Mouse (Mus musculus) CH12F3 (cell line): ENCODE results near the gene Ppif.

Experiments
- in situ Hi-C: fragments of 300-500 bp; cut with MboI; formaldehyde crosslinking; loops from 2 replicates; pipeline ENCODE4 v1.14.3; 2020; ENCODE audit warnings: low sequenced_read_pairs

Gene Ppif

GRCm38 (mm10) chr14:25694569-25694897 is 579 bp downstream of the Ppif start:
- in situ Hi-C loops: no loop called here

DNA sequence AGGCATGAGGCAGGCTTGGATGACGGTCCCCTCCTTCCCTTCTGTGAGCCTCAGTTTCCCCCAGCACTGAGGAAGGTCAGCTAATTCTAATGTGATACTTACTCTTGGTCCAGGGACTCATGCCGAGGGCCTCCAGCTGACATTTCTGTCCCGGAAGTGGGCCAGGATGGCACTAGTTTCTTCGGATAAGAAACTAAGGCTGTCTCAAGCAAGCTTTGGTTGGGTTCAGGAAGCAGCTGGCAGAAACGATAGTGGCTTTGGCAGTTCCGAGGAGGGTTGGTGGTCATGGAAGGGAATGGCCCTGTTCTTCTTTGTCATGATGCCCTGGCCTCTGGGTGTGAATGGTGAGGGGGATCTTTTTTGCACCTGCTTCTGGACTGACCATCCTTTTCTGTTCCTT is 1.1 kb downstream of the Ppif start:
- in situ Hi-C loops: no loop called here

- in situ Hi-C loops: no loop called here
Observed at GRCm38 (mm10) chr14:25696356-25696755, 2.4 kb downstream of the Ppif start.

- in situ Hi-C loops: no loop called here
Observed at GRCm38 (mm10) chr14:25701986-25702385, 8.0 kb downstream of the Ppif start.

DNA sequence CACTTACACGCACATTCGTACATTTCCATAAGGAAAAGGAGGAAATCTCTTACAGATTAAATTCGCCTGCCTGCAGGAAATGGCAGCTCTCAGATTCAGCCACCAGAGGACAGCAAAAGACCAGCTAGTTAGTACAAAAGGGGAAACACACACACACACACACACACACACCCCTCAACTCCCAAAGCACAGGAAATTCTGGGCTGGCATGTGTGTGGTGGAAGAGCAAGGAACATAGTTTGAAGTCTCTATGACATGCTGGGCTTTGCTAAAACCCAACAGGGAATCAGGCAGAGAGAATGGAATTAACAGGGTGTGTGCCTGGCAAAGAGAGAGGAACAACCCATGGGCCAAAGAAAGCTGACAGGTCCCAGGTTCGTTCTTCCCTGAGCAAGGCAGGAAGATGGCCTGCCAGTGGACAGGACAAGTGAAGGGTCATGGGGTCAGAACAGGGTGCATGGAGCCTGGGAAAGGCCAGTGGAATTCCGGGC is 13.8 kb downstream of the Ppif start:
- in situ Hi-C loops: no loop called here

DNA sequence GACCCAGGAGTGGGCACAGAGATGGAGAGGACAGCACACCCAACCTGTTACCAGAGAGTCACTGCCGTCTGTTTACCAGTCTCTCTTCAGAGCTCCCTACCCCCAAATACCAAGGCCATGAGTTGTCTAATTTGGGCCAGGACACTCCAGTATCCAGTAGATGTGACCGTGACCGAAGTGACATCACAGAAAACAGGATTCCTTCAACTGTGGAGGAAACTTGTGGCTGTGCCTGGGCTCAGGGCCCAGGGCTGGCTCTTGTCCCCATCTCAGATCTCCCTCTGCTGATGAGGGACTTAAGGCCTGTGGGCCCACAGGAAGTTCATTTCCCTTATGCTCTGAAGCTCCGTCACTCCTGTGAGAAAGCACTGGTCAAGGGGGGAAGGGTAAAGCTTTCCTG is 14.5 kb downstream of the Ppif start:
- in situ Hi-C loops: no loop called here

- in situ Hi-C loops: no loop called here
Observed at GRCm38 (mm10) chr14:25708917-25709316, 15.0 kb downstream of the Ppif start.

DNA sequence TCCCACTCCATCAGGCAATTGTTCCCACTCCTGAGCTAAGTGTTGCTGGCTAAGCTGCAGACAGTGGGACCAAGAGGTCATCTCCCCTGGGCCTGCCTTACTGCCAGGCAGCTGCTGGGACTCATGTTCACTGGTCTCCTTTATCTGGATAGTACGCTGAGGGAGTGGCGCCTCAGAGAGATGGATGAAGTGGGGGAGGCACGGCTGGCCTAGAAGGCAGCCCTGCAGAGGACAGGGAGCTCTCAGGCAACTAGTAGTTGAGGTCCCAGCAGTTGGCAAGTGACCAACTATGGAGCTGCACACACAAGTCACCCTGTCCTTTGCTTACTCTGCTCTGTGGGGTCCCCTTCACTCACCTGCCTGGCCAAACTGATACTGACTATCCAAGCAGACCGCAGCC is 16.1 kb downstream of the Ppif start:
- in situ Hi-C loops: no loop called here

- in situ Hi-C loops: no loop called here
Observed at GRCm38 (mm10) chr14:25710681-25711080, 16.7 kb downstream of the Ppif start.

GRCm38 (mm10) chr14:25711177-25711576 is 17.2 kb downstream of the Ppif start:
- in situ Hi-C loops: no loop called here

DNA sequence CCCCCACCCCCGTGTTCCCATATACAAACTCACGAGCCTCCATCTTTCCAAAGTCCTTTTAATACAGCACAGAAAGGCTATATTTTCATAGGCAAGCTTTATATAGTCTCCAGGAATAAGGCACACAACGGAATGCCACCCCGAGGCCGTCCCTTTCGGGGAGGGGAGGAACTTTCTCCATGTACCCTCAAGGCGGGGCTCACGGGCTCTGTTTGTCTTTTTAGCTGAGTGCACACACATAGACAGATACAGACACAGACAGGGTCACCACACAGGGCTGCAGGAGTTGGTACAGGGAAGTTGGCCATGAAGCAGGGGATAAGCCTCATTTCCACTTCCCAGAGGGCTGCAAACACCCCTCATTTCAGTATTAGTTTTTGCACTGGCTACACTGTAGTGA is 17.6 kb downstream of the Ppif start:
- in situ Hi-C loops: no loop called here

DNA sequence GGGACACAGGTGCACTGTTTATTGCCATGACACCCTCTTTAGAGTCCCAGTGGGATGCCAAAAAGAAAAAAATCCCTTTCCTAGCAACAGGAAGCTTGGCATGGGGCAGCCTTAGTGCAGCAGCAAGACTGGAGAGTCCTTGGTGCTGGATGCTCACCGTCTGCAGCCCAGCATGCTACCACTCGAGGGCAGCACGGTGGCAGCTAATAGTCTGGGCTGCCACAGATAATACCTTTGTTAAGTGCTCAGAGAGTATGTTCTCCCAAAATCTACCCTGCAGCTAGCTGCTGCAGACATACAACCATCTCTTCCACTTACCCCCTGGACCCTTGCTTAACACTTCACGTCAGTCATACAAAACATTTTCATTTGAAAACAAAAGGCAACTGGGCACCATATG is 19.5 kb downstream of the Ppif start:
- in situ Hi-C loops: no loop called here

DNA sequence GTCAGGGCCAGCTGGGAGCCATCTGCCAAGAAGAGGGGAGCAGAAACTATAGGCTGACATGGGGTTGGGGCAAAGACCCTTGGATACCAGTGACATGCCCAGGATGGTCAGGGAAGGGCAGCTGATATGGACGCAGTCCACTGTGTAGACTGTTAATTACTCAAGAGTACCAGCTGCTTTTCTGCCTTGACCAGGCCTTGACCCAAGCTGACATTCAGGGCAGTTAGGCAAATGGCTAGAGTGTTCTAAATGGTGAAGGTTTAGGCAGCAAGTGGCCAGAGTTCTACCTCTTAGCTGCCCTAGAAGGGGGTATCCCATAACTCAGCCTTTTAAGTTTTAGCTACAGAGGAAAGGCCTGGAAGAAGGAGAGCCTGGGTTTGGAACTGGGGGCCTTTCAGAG is 22.6 kb downstream of the Ppif start:
- in situ Hi-C loops: no loop called here

DNA sequence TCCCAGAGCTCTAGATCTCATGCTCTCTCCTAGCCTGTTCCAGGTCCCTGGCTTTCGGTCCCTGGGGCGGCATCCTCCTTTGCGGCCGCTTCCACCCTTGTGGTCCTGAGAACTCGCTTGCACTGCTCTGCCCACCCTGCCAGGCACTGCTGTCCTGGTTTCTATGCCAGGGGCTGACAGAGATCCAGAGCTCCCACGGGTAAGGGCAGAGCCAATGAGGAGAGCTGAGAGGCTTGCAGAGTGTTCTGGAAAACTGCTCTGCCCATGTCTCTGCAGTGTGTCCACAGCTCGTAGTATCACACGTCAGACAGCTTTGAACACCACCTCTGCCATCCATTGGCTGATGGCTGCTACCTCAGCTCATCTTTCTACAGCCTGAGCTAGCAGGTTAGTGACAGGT is 23.8 kb downstream of the Ppif start:
- in situ Hi-C loops: no loop called here

DNA sequence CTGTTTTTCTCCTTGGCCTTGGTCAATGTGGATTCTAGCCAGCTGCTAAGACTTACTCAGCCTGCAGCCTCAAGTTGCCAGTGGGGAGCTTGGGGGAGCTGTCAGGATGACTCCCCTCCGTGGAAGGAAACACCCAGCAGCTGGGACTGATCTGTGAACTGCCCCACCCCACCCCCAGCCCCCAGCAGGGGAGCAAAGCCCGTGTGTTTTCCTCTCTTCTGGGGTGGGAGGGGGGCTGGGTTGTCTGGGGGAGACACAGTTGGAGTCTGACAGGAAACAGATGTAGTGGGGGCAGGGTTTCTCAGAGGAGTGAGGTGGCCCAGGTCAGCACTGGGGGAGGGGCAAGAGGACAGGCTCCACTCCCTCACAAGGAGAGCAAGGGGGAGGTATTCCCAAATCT is 24.5 kb downstream of the Ppif start:
- in situ Hi-C loops: no loop called here

- in situ Hi-C loops: no loop called here
Observed at GRCm38 (mm10) chr14:25719371-25719770, 25.4 kb downstream of the Ppif start.

- in situ Hi-C loops: no loop called here
Observed at GRCm38 (mm10) chr14:25720962-25721707, 27.2 kb downstream of the Ppif start.

DNA sequence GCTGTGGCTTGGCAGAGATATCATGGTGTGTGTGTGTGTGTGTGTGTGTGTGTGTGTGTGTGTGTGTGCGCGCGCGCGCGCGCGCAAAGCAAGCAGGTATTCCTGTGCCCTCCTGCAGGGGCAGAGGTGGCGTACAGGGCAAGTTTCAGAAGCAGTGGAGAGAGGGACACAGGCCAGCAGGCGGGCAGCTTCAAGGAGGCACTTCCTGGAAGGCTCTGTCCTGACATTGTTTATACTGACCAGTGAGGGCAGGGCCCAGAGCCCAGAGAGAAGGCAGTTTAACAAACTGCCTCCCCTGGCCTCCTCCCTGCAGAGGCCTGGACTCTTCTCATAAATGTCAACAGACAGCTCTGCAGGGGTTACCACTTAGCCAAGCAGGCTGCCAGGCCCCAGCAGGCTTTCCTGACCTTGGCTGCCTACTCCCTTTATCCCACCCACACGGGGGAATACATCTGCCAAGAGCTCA is 31.1 kb downstream of the Ppif start:
- in situ Hi-C loops: no loop called here

DNA sequence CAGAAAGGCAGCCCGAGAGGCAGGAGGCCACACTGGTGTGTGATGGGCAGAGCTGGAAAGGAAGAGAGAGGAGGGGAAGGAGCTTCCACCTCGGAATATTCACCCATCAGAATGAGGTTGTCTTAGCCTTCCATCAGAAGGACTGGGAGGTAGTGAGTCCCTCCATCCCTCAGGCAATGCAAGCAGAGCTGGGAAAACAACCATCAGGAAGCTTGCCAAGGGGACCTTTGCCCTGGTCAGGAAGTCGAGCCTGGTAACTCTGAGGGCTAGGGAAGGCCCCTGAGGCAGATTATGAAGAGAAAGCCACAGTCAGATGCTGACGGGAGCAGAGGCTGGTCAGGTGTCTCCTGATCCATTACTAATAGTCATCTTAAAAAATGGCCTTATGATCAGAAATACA is 31.7 kb downstream of the Ppif start:
- in situ Hi-C loops: no loop called here

- in situ Hi-C loops: no loop called here
Observed at GRCm38 (mm10) chr14:25726226-25727148, 32.5 kb downstream of the Ppif start.

- in situ Hi-C loops: no loop called here
Observed at GRCm38 (mm10) chr14:25727149-25727510, 33.2 kb downstream of the Ppif start.
